Mouse (Mus musculus): Measurements from ENCODE around the gene Tctex1d2. TPM values are rescaled to one million over a fixed set of nuclear protein-coding genes. Genes with fewer than 3 reads are reported as not detected.

The Tctex1d2 gene
- polyA plus RNA-seq, 2 experiments: 3.1 to 6.4 TPM

DNA sequence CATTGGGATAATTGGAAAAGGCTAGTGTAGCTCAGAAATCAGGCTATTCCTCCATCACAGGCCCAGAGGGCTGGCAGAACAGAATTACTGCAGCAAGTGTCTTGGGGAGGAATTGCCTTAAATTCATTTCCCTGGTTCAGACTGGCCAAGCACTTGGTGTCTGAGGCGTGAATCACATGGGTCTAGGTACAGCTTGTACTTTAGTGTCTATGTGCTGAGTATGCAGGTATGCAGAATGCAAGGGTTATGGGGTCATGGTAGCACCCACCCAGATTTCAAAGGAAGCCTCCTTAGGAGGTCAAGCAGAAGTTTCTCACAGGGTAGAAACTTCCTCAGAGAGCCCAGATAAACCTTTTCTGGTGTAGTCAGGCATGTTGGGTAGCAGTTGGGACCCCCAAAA is 26.1 kb downstream of the Tctex1d2 start:
- DNase-seq (ENCODE audit: low read depth in 3 of 3, low spot score in 3 of 3) (no peak), ATAC-seq (ENCODE audit: insufficient read depth) (no peak)
- Histone ChIP-seq H3K9ac (replicated peaks) (no peak overlapping the region), H3K9me3 (ENCODE audit: control insufficient read depth, low read length) (no peaks in the 10 kb centered on the region), H3K36me3 (replicated peaks; ENCODE audit: control insufficient read depth, insufficient read depth, low read depth) (peaks cover 2% of the 10 kb centered on the region), H3K27ac (no peak overlapping the region), H3K27me3 (ENCODE audit: control insufficient read depth, insufficient read depth, low read length) (no peaks in the 10 kb centered on the region), H3K4me3 (ENCODE audit: insufficient read depth in 1 of 2, low read depth in 2 of 2, low read length in 2 of 2) (no peak overlapping the region), H3K4me2 (ENCODE audit: low read depth) (no peak overlapping the region), H3K4me1 (replicated peaks; ENCODE audit: control insufficient read depth in 2 of 2, insufficient read depth in 2 of 2, low read length in 1 of 2) (peaks cover 48 to 51% of the 10 kb centered on the region in 2 experiments)
- WGBS (ENCODE audit: insufficient replicate concordance): 86% methylated on average over 1 of the region's 1 CpGs
- no peak for TF ChIP-seq EP300 (IDR thresholded peaks at IDR 0.05; ENCODE audit: low read depth)
- no peak for TF ChIP-seq CTCF (IDR thresholded peaks at IDR 0.05; ENCODE audit: low read depth)

DNA sequence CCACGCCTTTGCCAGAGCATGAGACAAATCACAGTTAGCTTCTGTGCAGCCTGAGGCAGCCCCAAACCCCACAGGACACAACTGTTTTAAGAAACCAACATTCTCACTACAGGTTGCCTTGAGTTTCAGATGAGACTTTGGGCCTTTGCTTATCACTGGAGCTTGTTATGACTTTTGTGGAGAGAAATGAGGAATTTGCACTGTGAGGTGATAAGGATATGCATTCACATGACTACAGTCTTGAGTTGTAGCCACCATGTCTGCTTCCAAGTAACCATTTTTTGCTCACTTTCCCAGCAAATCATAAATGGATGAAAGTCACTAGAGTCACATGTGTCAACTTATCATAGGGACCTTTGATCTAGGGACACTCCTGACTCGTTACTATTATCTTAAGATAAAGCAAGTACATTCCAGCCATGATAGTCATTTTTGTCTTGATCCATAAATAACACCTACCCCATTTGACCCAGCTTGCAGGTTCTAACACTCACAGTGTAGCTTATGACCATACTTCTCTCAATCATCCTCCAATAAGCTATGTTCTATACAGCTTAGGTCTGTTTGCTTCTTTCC is 27.1 kb downstream of the Tctex1d2 start:
- Histone ChIP-seq H3K4me3 (ENCODE audit: insufficient read depth in 1 of 2, low read depth in 2 of 2, low read length in 2 of 2) (no peak overlapping the region), H3K36me3 (replicated peaks; ENCODE audit: control insufficient read depth, insufficient read depth, low read depth) (peaks cover 3% of the 10 kb centered on the region), H3K4me2 (ENCODE audit: low read depth) (no peak overlapping the region), H3K4me1 (replicated peaks; ENCODE audit: control insufficient read depth in 2 of 2, insufficient read depth in 2 of 2, low read length in 1 of 2) (peaks cover 59 to 62% of the 10 kb centered on the region in 2 experiments), H3K27me3 (ENCODE audit: control insufficient read depth, insufficient read depth, low read length) (no peaks in the 10 kb centered on the region), H3K9me3 (ENCODE audit: control insufficient read depth, low read length) (no peaks in the 10 kb centered on the region), H3K9ac (replicated peaks) (no peak overlapping the region), H3K27ac (no peak overlapping the region)
- DNase-seq (ENCODE audit: low read depth in 3 of 3, low spot score in 3 of 3): no peak
- TF ChIP-seq EP300 (IDR thresholded peaks at IDR 0.05; ENCODE audit: low read depth): no peak
- no peak for ATAC-seq (ENCODE audit: insufficient read depth)
- 52% methylated on average over 2 of the region's 2 CpGs for WGBS (ENCODE audit: insufficient replicate concordance)

- H3K36me3 ChIP-seq (replicated peaks; ENCODE audit: control insufficient read depth, insufficient read depth, low read depth): peaks cover 30% of the 10 kb centered on the region
- peak overlapping the region; percentile 91 for H3K4me2 ChIP-seq (ENCODE audit: low read depth)
- peak; percentile 95 for ATAC-seq (ENCODE audit: insufficient read depth)
- H3K27me3 ChIP-seq (ENCODE audit: control insufficient read depth, insufficient read depth, low read length): no peaks in the 10 kb centered on the region
- H3K4me1 ChIP-seq (replicated peaks; ENCODE audit: control insufficient read depth in 2 of 2, insufficient read depth in 2 of 2, low read length in 1 of 2): peaks cover 60 to 66% of the 10 kb centered on the region in 2 experiments
- 25% methylated on average over 3 of the region's 3 CpGs for WGBS (ENCODE audit: insufficient replicate concordance)
- no peaks in the 10 kb centered on the region for H3K9me3 ChIP-seq (ENCODE audit: control insufficient read depth, low read length)
- H3K27ac ChIP-seq: peak overlapping the region; percentile 98
- peak; percentile 87 for TF ChIP-seq EP300 (IDR thresholded peaks at IDR 0.05; ENCODE audit: low read depth)
- no peak for TF ChIP-seq CTCF (IDR thresholded peaks at IDR 0.05; ENCODE audit: low read depth)
- peak overlapping the region; percentile 49 to 55 for H3K4me3 ChIP-seq (ENCODE audit: insufficient read depth in 1 of 2, low read depth in 2 of 2, low read length in 2 of 2)
- peak; percentile 78 to 82 (median 81) for DNase-seq (ENCODE audit: low read depth in 3 of 3, low spot score in 3 of 3)
- peak overlapping the region; percentile 79 for H3K9ac ChIP-seq (replicated peaks)
Observed at GRCm38 (mm10) chr16:32449665-32450064, 30.2 kb downstream of the Tctex1d2 start.

DNA sequence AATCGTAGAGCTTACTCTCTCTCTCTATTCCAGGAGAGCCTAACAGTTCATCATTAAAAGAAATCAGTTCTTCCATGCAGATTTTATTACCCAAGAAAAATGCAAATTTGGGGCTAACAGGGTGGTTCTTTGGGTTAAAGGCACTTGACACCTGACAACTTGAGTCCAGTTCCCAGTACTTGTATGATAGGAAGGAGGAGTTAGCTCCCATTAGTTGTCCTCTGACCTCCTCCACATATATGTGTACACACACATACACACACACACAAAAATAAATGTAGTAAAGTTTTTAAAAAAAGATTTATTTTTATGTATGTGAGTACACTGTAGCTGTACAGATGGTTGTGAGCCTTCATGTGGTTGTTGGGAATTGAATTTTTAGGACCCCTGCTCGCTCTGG is 30.6 kb downstream of the Tctex1d2 start:
- DNase-seq (ENCODE audit: low read depth in 3 of 3, low spot score in 3 of 3) (no peak), ATAC-seq (ENCODE audit: insufficient read depth) (peak; percentile 58; the same call in 1 of the 2 replicates)
- no peaks in the 10 kb centered on the region for H3K9me3 ChIP-seq (ENCODE audit: control insufficient read depth, low read length)
- H3K4me1 ChIP-seq (replicated peaks; ENCODE audit: control insufficient read depth in 2 of 2, insufficient read depth in 2 of 2, low read length in 1 of 2): peaks cover 60 to 61% of the 10 kb centered on the region in 2 experiments
- peak overlapping the region; percentile 91 for H3K4me2 ChIP-seq (ENCODE audit: low read depth)
- H3K27me3 ChIP-seq (ENCODE audit: control insufficient read depth, insufficient read depth, low read length): no peaks in the 10 kb centered on the region
- H3K9ac ChIP-seq (replicated peaks): peak overlapping the region; percentile 79
- 72% methylated on average over 2 of the region's 2 CpGs for WGBS (ENCODE audit: insufficient replicate concordance)
- H3K27ac ChIP-seq: peak overlapping the region; percentile 98
- TF ChIP-seq CTCF (IDR thresholded peaks at IDR 0.05; ENCODE audit: low read depth) (no peak), EP300 (IDR thresholded peaks at IDR 0.05; ENCODE audit: low read depth) (no peak)
- peak overlapping the region; percentile 49 to 55 for H3K4me3 ChIP-seq (ENCODE audit: insufficient read depth in 1 of 2, low read depth in 2 of 2, low read length in 2 of 2)
- peaks cover 34% of the 10 kb centered on the region for H3K36me3 ChIP-seq (replicated peaks; ENCODE audit: control insufficient read depth, insufficient read depth, low read depth)

- H3K36me3 ChIP-seq (replicated peaks; ENCODE audit: control insufficient read depth, insufficient read depth, low read depth): peaks cover 51% of the 10 kb centered on the region
- H3K9me3 ChIP-seq (ENCODE audit: control insufficient read depth, low read length): no peaks in the 10 kb centered on the region
- no peak overlapping the region for H3K27ac ChIP-seq
- ATAC-seq (ENCODE audit: insufficient read depth) (no peak), DNase-seq (ENCODE audit: low read depth in 3 of 3, low spot score in 3 of 3) (no peak)
- H3K9ac ChIP-seq (replicated peaks): no peak overlapping the region
- H3K4me1 ChIP-seq (replicated peaks; ENCODE audit: control insufficient read depth in 2 of 2, insufficient read depth in 2 of 2, low read length in 1 of 2): peaks cover 51 to 58% of the 10 kb centered on the region in 2 experiments
- H3K27me3 ChIP-seq (ENCODE audit: control insufficient read depth, insufficient read depth, low read length): no peaks in the 10 kb centered on the region
- H3K4me2 ChIP-seq (ENCODE audit: low read depth): no peak overlapping the region
- no peak overlapping the region for H3K4me3 ChIP-seq (ENCODE audit: insufficient read depth in 1 of 2, low read depth in 2 of 2, low read length in 2 of 2)
- 86% methylated on average over 8 of the region's 8 CpGs for WGBS (ENCODE audit: insufficient replicate concordance)
- no peak for TF ChIP-seq EP300 (IDR thresholded peaks at IDR 0.05; ENCODE audit: low read depth)
Observed at GRCm38 (mm10) chr16:32453102-32453501, 33.6 kb downstream of the Tctex1d2 start.
